Mouse (Mus musculus): Measurements from ENCODE around the gene Ttc3.

- no peak for TF ChIP-seq POLR2A (IDR thresholded peaks at IDR 0.05; ENCODE audit: borderline replicate concordance, low read depth, low read length)
- TF ChIP-seq CTCF (IDR thresholded peaks at IDR 0.05; ENCODE audit: low read depth, low read length): no peak
Observed at GRCm38 (mm10) chr16:94358091-94358490, 12.3 kb upstream of the Ttc3 start.

All from bone marrow macrophage, adult 2 months (primary cell).